8 mouse cellular contexts compared by ENCODE assay signal in genomic region chr13:42103486-42104166, GRCm38 (mm10). TPM values are rescaled to one million over a fixed set of nuclear protein-coding genes. Genes with fewer than 3 reads are reported as not detected.
A peak's percentile ranks its signal among the peaks of the same experiment; 100 is the strongest.
DNase-seq lines count a peak whose midpoint lies in the region; ATAC-seq and TF ChIP-seq lines count a peak whose summit lies in the region.

No protein-coding gene starts in this region.

- intact Hi-C loops in gastrocnemius, adult 2 months (cut with DNase I): loop anchor here (5.0 kb wide), 1 partner anchor 51 kb away; the partner anchor contains the start of gene Hivep1
- intact Hi-C loops in gastrocnemius, postnatal 14 days (cut with DNase I; ENCODE audit: low total_unique reads): no loop called here

- H3K4me2 ChIP-seq in CH12.LX (ENCODE audit: insufficient read depth, low read depth, poor library complexity, severe bottlenecking): peak overlapping the region; percentile 87
- H3K4me2 ChIP-seq in hindbrain, embryonic 11.5 days (replicated peaks; ENCODE audit: low read depth, low read length): no peak overlapping the region
- peak overlapping the region; percentile 48 for H3K4me2 ChIP-seq in midbrain, embryonic 14.5 days (ENCODE audit: low read length)

- 84% methylated on average over 11 of the region's 11 CpGs for WGBS in hindbrain, embryonic 11.5 days
- 52% methylated on average over 11 of the region's 11 CpGs for WGBS in midbrain, embryonic 14.5 days

- peak; percentile 53 for ATAC-seq in hindbrain, embryonic 11.5 days (ENCODE audit: low FRiP score)
- no peak for ATAC-seq in midbrain, embryonic 14.5 days (ENCODE audit: low FRiP score, low TSS enrichment)

- H3K36me3 ChIP-seq in CH12.LX (replicated peaks in 1 of 2; ENCODE audit: control insufficient read depth in 1 of 2, insufficient read depth in 1 of 2, low read length in 1 of 2): peaks cover 25 to 69% of the 10 kb centered on the region in 2 experiments
- no peaks in the 10 kb centered on the region for H3K36me3 ChIP-seq in hindbrain, embryonic 11.5 days (ENCODE audit: control insufficient read depth, insufficient read depth, low read length)
- H3K36me3 ChIP-seq in midbrain, embryonic 14.5 days (ENCODE audit: control insufficient read depth, insufficient read depth, low read length): no peaks in the 10 kb centered on the region

- H3K4me1 ChIP-seq in CH12.LX (ENCODE audit: control insufficient read depth in 1 of 2, insufficient read depth in 2 of 2): peaks cover 31 to 77% of the 10 kb centered on the region in 2 experiments
- no peaks in the 10 kb centered on the region; the same call in 1 of the 2 replicates for H3K4me1 ChIP-seq in hindbrain, embryonic 11.5 days (replicated peaks; ENCODE audit: control insufficient read depth, insufficient read depth, low read length)
- peaks cover 34% of the 10 kb centered on the region for H3K4me1 ChIP-seq in midbrain, embryonic 14.5 days (ENCODE audit: control insufficient read depth, insufficient read depth, low read length)

- peak; percentile 15 for TF ChIP-seq POLR2A in CH12.LX (IDR thresholded peaks at IDR 0.05; ENCODE audit: low read depth, low read length)

- no peak for DNase-seq in gastrocnemius, adult 2 months
- no peak for DNase-seq in gastrocnemius, postnatal 14 days
- DNase-seq in CH12.LX (ENCODE audit: extremely low read depth): no peak
- no peak for DNase-seq in hindbrain, embryonic 11.5 days (ENCODE audit: low spot score)
- peak; percentile 59 for DNase-seq in midbrain, embryonic 14.5 days
- no peak for DNase-seq in layer of hippocampus, adult 11-12 months (ENCODE audit: low spot score)
- no peak for DNase-seq in gastrocnemius, postnatal 4 days (ENCODE audit: low spot score in 2 of 2)
- DNase-seq in adrenal gland, adult 18-20 months (ENCODE audit: low spot score in 2 of 2): no peak

- no peak for TF ChIP-seq EP300 in CH12.LX (IDR thresholded peaks at IDR 0.05; ENCODE audit: low read length)

- H3K79me2 ChIP-seq in CH12.LX (replicated peaks; ENCODE audit: control insufficient read depth, extremely low read depth, insufficient read depth, poor library complexity, severe bottlenecking): peaks cover 80% of the 10 kb centered on the region

- in situ Hi-C loops in CH12.LX (cut with MboI; ENCODE audit: low pct_ligation_motif_present, low pct_unique_long_range_greater_than_20kb, low sequenced_read_pairs): no loop called here

- no peaks in the 10 kb centered on the region for H3K27me3 ChIP-seq in CH12.LX (replicated peaks)
- no peaks in the 10 kb centered on the region for H3K27me3 ChIP-seq in hindbrain, embryonic 11.5 days (ENCODE audit: control insufficient read depth, insufficient read depth, low read length)
- no peaks in the 10 kb centered on the region for H3K27me3 ChIP-seq in midbrain, embryonic 14.5 days (ENCODE audit: control insufficient read depth, insufficient read depth, low read length)

- no peak for TF ChIP-seq RAD21 in CH12.LX (IDR thresholded peaks at IDR 0.05; ENCODE audit: low read depth, low read length)

- H3K27ac ChIP-seq in gastrocnemius, adult 2 months: peak overlapping the region; percentile 65
- peak overlapping the region; percentile 78 for H3K27ac ChIP-seq in CH12.LX (ENCODE audit: insufficient read depth, low read depth)
- H3K27ac ChIP-seq in hindbrain, embryonic 11.5 days (ENCODE audit: low read depth, low read length): peak overlapping the region; percentile 59
- peak overlapping the region; percentile 81 for H3K27ac ChIP-seq in midbrain, embryonic 14.5 days (replicated peaks; ENCODE audit: low read depth, low read length)

- no peaks in the 10 kb centered on the region for H3K9me3 ChIP-seq in CH12.LX (replicated peaks; ENCODE audit: low read length)
- no peaks in the 10 kb centered on the region for H3K9me3 ChIP-seq in hindbrain, embryonic 11.5 days (ENCODE audit: control insufficient read depth, low read length)
- H3K9me3 ChIP-seq in midbrain, embryonic 14.5 days (ENCODE audit: control insufficient read depth, low read length): no peaks in the 10 kb centered on the region

- peak overlapping the region; percentile 31 for H3K9ac ChIP-seq in CH12.LX (ENCODE audit: insufficient read depth, low read depth)
- H3K9ac ChIP-seq in hindbrain, embryonic 11.5 days (ENCODE audit: low read depth, low read length): no peak overlapping the region
- H3K9ac ChIP-seq in midbrain, embryonic 14.5 days (replicated peaks; ENCODE audit: low read length): no peak overlapping the region; the same call in 1 of the 2 replicates

- H3K4me3 ChIP-seq in gastrocnemius, adult 2 months: peak overlapping the region; percentile 63
- peak overlapping the region; percentile 12 to 52 (median 24) for H3K4me3 ChIP-seq in CH12.LX (replicated peaks in 1 of 3; ENCODE audit: low read depth in 2 of 3, low read length in 2 of 3, poor library complexity in 1 of 3)
- H3K4me3 ChIP-seq in hindbrain, embryonic 11.5 days (ENCODE audit: low read depth, low read length): no peak overlapping the region
- H3K4me3 ChIP-seq in midbrain, embryonic 14.5 days (replicated peaks; ENCODE audit: low read depth, low read length): peak overlapping the region; percentile 7

- TF ChIP-seq CTCF in gastrocnemius, adult 2 months (IDR thresholded peaks at IDR 0.05): no peak
- no peak for TF ChIP-seq CTCF in CH12.LX (conservative IDR thresholded peaks at IDR 0.05 in 1 of 2, IDR thresholded peaks at IDR 0.05 in 1 of 2; ENCODE audit: low read depth in 2 of 2, low read length in 2 of 2)

- dilution Hi-C loops in CH12.LX (cut with MboI; ENCODE audit: extremely low pct_ligation_motif_present, extremely low pct_unique_long_range_greater_than_20kb, low sequenced_read_pairs): no loop called here

TF ChIP-seq in CH12.LX, 34 proteins besides CTCF, POLR2A, EP300 and RAD21:
- peak; percentile 27; the same call in 1 of the 2 replicates for TF ChIP-seq MXI1 (IDR thresholded peaks at IDR 0.05; ENCODE audit: low read depth, low read length)
- no peak for TF ChIP-seq KAT2A (IDR thresholded peaks at IDR 0.05; ENCODE audit: insufficient replicate concordance, low read length)
- TF ChIP-seq SIN3A (IDR thresholded peaks at IDR 0.05; ENCODE audit: low read length): peak; percentile 43
- TF ChIP-seq ELF1 (IDR thresholded peaks at IDR 0.05; ENCODE audit: low read depth, low read length): no peak
- peak; percentile 64; the same call in 1 of the 2 replicates for TF ChIP-seq CHD1 (IDR thresholded peaks at IDR 0.05; ENCODE audit: low read depth, low read length)

RNA-seq across cellular contexts. Expression of gene Hivep1, which starts 51.8 kb away (rescaled TPM):
- total RNA-seq in gastrocnemius, adult 2 months (2021): 10 to 100 TPM; 15.6 to 20.5 TPM
- 10 to 100 TPM; 12.1 to 16.2 TPM for total RNA-seq in gastrocnemius, postnatal 14 days (2021)
- 18.5 and 24.9 TPM in 2 replicates for total RNA-seq in CH12.LX (2012; rRNA removed)
- 7.0 and 7.5 TPM in 2 replicates for total RNA-seq in CH12.LX (2014; rRNA removed)
- 46.4 and 53.3 TPM in 2 replicates for polyA plus RNA-seq in CH12.LX (2012; ENCODE audit: insufficient read length, low read depth)
- polyA plus RNA-seq in hindbrain, embryonic 11.5 days (2014; fragmentation: Nextera tagmentation; extraction: Ambion mirVana): 13.4 and 18.4 TPM in 2 replicates
- 18.7 and 22.9 TPM in 2 replicates for polyA plus RNA-seq in midbrain, embryonic 14.5 days (2014; fragmentation: Nextera tagmentation; extraction: Ambion mirVana)
- total RNA-seq in gastrocnemius, postnatal 4 days (2021): 10 to 100 TPM; 23.3 to 24.8 TPM
- 10 to 100 TPM; 21.4 to 22.3 TPM for total RNA-seq in adrenal gland, adult 18-20 months (2021)
